Mouse (Mus musculus) liver, postnatal 0 days (tissue): ENCODE measurements around the gene Atp6v1g2.

ENCODE experiments used
- CTCF ChIP-seq: sonication (generic); IDR thresholded peaks from 2 replicates; pipeline ENCODE4 v1.5.1; 2016; ENCODE audit warnings: antibody characterized with exemption, low read depth
- EP300 ChIP-seq: IDR thresholded peaks from 2 replicates; pipeline ENCODE4 v1.6.1; 2016; ENCODE audit warnings: antibody characterized with exemption, low read depth, mild to moderate bottlenecking

DNA sequence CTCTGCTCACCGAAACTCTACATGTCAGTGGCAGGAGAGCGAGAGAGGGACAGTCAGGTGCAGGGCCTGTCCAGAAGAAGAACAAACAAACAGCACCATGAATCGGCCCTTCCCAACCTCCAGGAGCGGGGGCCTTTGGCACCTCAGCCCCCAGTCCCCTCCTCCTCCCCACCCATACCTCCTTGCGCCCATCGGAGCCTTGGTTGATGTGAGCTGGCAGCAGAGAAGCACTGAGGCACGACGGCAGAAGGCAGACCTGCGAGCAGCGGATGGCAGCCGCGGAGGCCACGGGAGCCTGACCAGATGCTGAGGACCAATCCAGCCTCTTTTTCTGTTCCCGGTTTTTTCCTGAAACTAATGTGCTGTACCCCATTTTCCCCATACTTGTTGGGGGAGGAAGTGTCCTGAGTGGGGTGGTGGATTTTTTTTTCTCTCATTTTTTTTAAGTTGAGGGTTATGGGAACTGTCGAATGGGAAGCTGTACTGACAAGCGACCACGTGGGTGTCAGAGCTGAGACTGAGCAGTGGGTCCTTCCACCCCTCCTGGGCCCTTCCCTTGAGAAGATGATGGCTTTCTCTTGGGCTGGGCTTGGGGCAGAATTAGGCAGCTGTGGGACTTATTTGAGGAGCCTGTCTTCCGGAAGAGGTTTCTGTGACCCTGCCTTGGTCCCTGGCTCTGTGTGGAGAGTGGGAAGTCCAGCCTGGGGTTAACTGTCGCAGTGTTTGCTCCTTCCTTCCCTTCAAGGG lies 16.2 kb downstream of the Atp6v1g2 start:
- no peak for TF ChIP-seq CTCF
- no peak for TF ChIP-seq EP300
